Mouse (Mus musculus) G1E (cell line): ENCODE data around the gene Cited2. TPM values are rescaled to one million over a fixed set of nuclear protein-coding genes. Genes with fewer than 3 reads are reported as not detected.

Experiments used
- ATAC-seq: 2 replicates; pipeline ENCODE4 v1.8.0; 2016; ENCODE audit warnings: mild to moderate bottlenecking; ENCODE audit not compliant: insufficient number of reproducible peaks, poor library complexity, low FRiP score, severe bottlenecking; ENCODE audit errors: extremely low read depth
- DNase-seq: peaks from one replicate; pipeline ENCODE4 v3.0.0; 2012; ENCODE audit warnings: low spot score
- H3K27me3 ChIP-seq: 2 replicates; pipeline ENCODE4 v1.6.1; 2012; ENCODE audit warnings: mild to moderate bottlenecking, low read length, inconsistent platforms; ENCODE audit not compliant: insufficient read depth
- H3K36me3 ChIP-seq: replicated peaks from 2 replicates; pipeline ENCODE3; 2012; ENCODE audit warnings: mild to moderate bottlenecking, inconsistent platforms
- H3K4me1 ChIP-seq: 2 replicates; pipeline ENCODE4 v1.6.1; 2012; ENCODE audit warnings: low read depth, low read length, inconsistent platforms, mixed read lengths; ENCODE audit not compliant: insufficient read depth
- H3K4me3 ChIP-seq: 2 replicates; pipeline ENCODE4 v1.5.1; 2012; ENCODE audit warnings: low read depth, mild to moderate bottlenecking, inconsistent platforms, low read length, moderate library complexity, mixed read lengths
- H3K9me3 ChIP-seq: replicated peaks from 2 replicates; pipeline ENCODE4 v1.6.1; 2012; ENCODE audit warnings: inconsistent platforms
- CTCF ChIP-seq: IDR thresholded peaks from 2 replicates; pipeline ENCODE4 v1.5.1; 2012; ENCODE audit warnings: low read depth, low read length, inconsistent platforms, mixed read lengths
- GATA1 ChIP-seq: IDR thresholded peaks from 2 replicates; pipeline ENCODE4 v1.6.1; 2012; ENCODE audit warnings: borderline replicate concordance, low read length, inconsistent platforms, mixed read lengths
- GATA2 ChIP-seq: IDR thresholded peaks from 2 replicates; pipeline ENCODE4 v1.6.1; 2012; ENCODE audit warnings: low read depth, low read length, inconsistent platforms, borderline replicate concordance
- POLR2AphosphoS5 ChIP-seq: IDR thresholded peaks from 2 replicates; pipeline ENCODE4 v1.6.1; 2012; ENCODE audit warnings: low read depth, low read length, inconsistent platforms; ENCODE audit not compliant: insufficient replicate concordance
- TAL1 ChIP-seq: conservative IDR thresholded peaks from 2 replicates; pipeline ENCODE4 v1.6.1; 2012; ENCODE audit warnings: low read depth, low read length, inconsistent platforms, mixed read lengths
- polyA plus RNA-seq: library from polyadenylated mRNA; stranded (reverse); fragments of >175 nt; gene quantifications from 2 replicates; pipeline ENCODE4 v1.2.3, GENCODE M21; 2012
- total RNA-seq, 2 experiments: library from RNA; stranded (forward) in 1 of 2; stranded (reverse) in 1 of 2; fragments of 200-1000 nt in 1 of 2; fragments of >200 nt in 1 of 2; fragmentation: Nextera tagmentation in 1 of 2; gene quantifications; 2 replicates each; pipeline ENCODE4 v1.2.3; 2014 to 2017

The Cited2 gene
- total and polyA plus RNA-seq, 3 experiments = 26.8 to 273 (median 231) TPM

DNA sequence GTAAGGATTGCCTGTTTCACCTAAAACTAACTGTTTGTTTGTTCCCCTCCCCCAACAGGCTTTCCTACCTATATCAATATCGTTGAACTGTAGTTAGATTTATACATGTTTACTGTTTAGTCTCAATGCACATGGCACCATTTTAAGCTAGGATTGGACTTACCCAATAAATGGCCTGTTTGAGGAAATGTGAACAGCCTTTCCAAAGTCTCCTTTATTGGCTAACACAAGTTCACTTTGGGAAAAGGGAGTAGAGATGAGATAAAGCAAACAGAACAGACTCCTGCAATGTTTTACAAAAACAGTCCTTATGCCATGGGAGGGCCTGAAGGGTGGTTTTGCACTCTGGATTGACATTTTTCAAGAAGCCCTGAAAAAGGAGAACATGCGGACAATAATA is 41.6 kb upstream of the Cited2 start:
- Histone ChIP-seq H3K4me3 (no peak overlapping the region), H3K36me3 (no peaks in the 10 kb centered on the region), H3K9me3 (no peaks in the 10 kb centered on the region), H3K4me1 (peaks cover 33% of the 10 kb centered on the region), H3K27me3 (no peaks in the 10 kb centered on the region; the same call in 1 of the 2 replicates)
- no peak for ATAC-seq
- TF ChIP-seq GATA2 (no peak), TAL1 (no peak), GATA1 (no peak), CTCF (no peak), POLR2AphosphoS5 (no peak)
- no peak for DNase-seq

DNA sequence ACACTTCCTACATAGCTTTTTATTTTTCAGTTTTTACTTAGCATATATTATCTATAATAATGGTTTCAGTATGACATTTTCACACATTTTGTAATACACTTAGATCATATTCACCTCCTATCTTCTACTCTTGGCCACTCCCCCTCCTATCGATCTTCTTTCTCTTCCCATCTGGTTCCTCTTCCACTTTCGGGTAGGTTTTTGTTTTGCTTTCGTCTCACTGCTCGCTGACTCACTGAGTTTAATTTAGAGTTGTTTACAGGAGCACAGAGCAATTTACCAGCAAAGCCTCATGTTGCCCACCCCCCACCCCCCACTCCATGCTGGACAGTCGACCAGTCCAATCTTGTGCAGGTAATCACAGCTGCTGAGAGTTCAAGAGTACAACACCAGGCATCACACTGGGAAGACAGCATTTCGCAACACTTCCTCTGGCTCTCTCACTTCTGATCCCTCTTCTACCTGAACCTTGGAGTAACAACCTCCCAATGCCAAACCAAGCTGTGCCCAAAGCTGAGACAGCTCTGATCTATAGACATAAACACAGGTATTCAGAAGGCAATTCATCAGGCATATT is 39.1 kb upstream of the Cited2 start:
- no peaks in the 10 kb centered on the region for H3K36me3 ChIP-seq
- DNase-seq = no peak
- H3K27me3 ChIP-seq = no peaks in the 10 kb centered on the region; the same call in 1 of the 2 replicates
- TF ChIP-seq TAL1 (no peak), GATA2 (no peak), POLR2AphosphoS5 (no peak), GATA1 (no peak), CTCF (no peak)
- H3K9me3 ChIP-seq = no peaks in the 10 kb centered on the region
- ATAC-seq = no peak
- H3K4me3 ChIP-seq = no peak overlapping the region
- H3K4me1 ChIP-seq = peaks cover 12% of the 10 kb centered on the region; the same call in 1 of the 2 replicates

DNA sequence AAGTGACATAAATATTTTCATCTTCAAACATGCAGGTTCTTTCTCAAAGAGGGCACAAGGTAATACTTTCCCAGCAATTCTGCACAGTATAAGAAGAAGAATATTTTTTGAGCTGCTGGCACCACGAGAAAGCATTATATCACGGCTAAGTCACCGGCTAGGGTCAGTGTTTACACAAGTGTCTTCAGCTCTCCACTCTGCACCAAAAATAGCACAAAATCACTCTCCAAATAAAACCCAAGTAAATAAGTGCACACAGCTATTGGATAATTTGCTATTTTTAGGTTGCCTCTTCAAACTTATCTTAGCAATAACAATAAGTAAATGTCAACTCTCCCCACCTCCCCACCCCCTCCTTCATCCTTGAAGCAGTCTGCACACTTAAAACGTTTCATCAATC is 33.2 kb upstream of the Cited2 start:
- Histone ChIP-seq H3K9me3 (no peaks in the 10 kb centered on the region), H3K4me1 (no peaks in the 10 kb centered on the region), H3K27me3 (no peaks in the 10 kb centered on the region), H3K4me3 (no peak overlapping the region), H3K36me3 (no peaks in the 10 kb centered on the region)
- DNase-seq (no peak), ATAC-seq (no peak)
- no peak for TF ChIP-seq GATA2
- no peak for TF ChIP-seq POLR2AphosphoS5
- no peak for TF ChIP-seq GATA1
- no peak for TF ChIP-seq CTCF
- TF ChIP-seq TAL1 = no peak

DNA sequence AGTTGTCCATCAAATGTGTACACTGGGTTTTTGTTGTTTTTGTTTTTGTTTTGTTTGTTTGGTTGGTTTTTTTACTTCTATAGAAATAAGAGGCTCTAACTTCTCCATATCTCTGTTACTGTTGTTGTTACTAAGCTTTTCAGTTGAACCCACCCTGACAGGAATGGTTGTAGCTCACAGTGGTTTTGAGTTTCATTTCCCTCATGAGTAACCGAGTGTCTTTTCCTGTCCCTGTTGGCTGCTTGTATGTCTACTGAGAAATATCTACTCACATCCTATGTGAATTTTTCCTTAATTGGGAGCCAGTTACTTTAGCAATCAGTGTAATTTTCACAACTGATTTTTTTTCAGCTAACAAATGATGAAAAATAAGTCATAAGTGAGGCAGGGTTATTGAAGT is 31.3 kb upstream of the Cited2 start:
- Histone ChIP-seq H3K36me3 (no peaks in the 10 kb centered on the region), H3K9me3 (no peaks in the 10 kb centered on the region), H3K4me3 (no peak overlapping the region), H3K27me3 (no peaks in the 10 kb centered on the region), H3K4me1 (no peaks in the 10 kb centered on the region)
- DNase-seq (no peak), ATAC-seq (no peak)
- TF ChIP-seq GATA1 = no peak

DNA sequence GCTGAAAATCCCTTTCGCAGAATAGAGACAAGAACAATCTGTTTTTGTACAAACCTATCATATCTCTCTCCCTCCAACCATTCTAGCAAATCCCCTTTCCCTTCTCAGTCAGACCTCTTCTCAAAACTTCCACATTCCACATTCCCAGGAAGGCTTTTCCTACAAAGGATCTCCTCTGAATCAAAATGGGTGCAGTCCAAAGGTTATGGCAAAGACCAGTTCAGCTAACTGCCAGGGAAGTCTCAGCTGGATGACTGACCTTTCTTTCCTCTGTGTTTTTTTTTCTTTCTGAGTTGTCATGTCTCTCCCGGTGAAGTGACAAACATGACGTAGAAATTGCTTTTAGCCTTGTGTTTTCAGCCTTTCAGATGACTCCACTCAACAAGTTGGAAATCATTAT is 27.2 kb upstream of the Cited2 start:
- no peak overlapping the region for H3K4me3 ChIP-seq
- no peaks in the 10 kb centered on the region; the same call in 1 of the 2 replicates for H3K27me3 ChIP-seq
- no peaks in the 10 kb centered on the region for H3K9me3 ChIP-seq
- H3K36me3 ChIP-seq = no peaks in the 10 kb centered on the region
- no peak for ATAC-seq
- TF ChIP-seq GATA1 = no peak
- TF ChIP-seq POLR2AphosphoS5 = no peak
- TF ChIP-seq GATA2 = no peak
- TF ChIP-seq TAL1 = no peak
- TF ChIP-seq CTCF = no peak
- peaks cover 4% of the 10 kb centered on the region; the same call in 1 of the 2 replicates for H3K4me1 ChIP-seq
- no peak for DNase-seq

DNA sequence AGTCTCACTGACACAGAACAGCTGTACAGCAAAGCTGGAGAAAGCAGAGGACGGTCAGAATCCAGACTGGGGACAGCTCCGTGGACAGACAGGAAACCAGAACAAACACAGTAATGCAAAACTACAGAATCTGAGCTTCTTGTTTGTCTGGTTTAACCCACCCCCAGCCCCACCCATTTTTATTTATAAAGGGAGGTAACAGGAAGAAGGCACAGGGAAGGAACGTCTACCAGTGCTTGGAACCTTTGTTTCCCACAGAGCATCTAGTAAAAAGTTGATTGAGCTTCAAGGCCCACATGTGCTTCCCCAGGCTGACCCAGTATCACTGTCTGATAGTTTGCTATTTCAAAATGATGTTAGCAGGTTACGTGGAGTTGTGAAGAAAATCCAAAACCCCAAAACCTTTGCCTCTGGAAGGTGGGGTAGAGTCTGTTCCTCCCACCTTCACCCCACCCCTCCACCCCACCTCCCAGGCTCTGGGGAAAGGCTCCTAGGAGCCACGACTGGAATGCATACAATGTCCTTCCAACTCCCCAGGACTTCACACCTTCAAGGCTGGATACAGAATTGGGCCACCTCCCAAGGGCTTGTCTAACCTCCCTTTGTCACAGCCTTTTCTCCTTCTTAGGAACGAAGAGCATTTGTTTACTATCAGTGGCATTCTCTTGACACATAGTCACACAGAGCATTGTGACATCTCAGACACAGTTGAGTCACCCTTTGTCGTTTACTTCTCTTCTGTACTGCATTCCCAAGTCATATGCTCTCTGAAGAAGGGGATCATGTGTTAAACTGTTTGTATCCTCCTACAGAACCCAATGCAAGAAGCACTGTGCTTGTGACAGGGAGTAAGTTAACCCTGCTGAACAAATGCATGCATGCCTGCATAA is 25.4 kb upstream of the Cited2 start:
- Histone ChIP-seq H3K9me3 (no peaks in the 10 kb centered on the region), H3K36me3 (no peaks in the 10 kb centered on the region), H3K4me1 (peaks cover 4% of the 10 kb centered on the region; the same call in 1 of the 2 replicates), H3K4me3 (no peak overlapping the region), H3K27me3 (peaks cover 2% of the 10 kb centered on the region; the same call in 1 of the 2 replicates)
- ATAC-seq = no peak
- no peak for DNase-seq
- TF ChIP-seq GATA1 (no peak), TAL1 (no peak), GATA2 (no peak), POLR2AphosphoS5 (no peak), CTCF (no peak)
